Mouse (Mus musculus) CH12.LX (cell line): ENCODE results near the gene Plk3.

Source experiments
- CHD1 ChIP-seq: IDR thresholded peaks from 2 replicates; pipeline ENCODE4 v1.6.1; 2012; ENCODE audit warnings: low read depth, low read length, improper control_type of control experiment, inconsistent platforms
- MYC ChIP-seq: IDR thresholded peaks from 2 replicates; pipeline ENCODE4 v1.6.1; 2011; ENCODE audit warnings: low read depth, mild to moderate bottlenecking, improper control_type of control experiment, low read length
- POLR2A ChIP-seq: IDR thresholded peaks from 2 replicates; pipeline ENCODE4 v1.6.1; 2011; ENCODE audit warnings: low read depth, mild to moderate bottlenecking, improper control_type of control experiment, low read length
- USF1 ChIP-seq: IDR thresholded peaks from 2 replicates; pipeline ENCODE4 v1.6.1; 2014; ENCODE audit warnings: low read depth, mild to moderate bottlenecking, inconsistent platforms, low read length, improper control_type of control experiment
- ZC3H11A ChIP-seq: IDR thresholded peaks from 2 replicates; pipeline ENCODE4 v1.6.1; 2012; ENCODE audit warnings: low read depth, mild to moderate bottlenecking, inconsistent platforms, low read length, improper control_type of control experiment

GRCm38 (mm10) chr4:117130790-117131189 is 3.0 kb downstream of the Plk3 start:
- no peak for TF ChIP-seq ZC3H11A
- TF ChIP-seq USF1, result no peak
- no peak for TF ChIP-seq POLR2A
- no peak for TF ChIP-seq MYC
- TF ChIP-seq CHD1, result no peak
